Mouse (Mus musculus): ENCODE measurements at regions not wholly inside any gene's neighbourhood (a gene's known extent, or its start where the extent isn't known, plus 50 kb on each side); places are given as distances from the start of the nearest gene placed in this dataset.
A peak's percentile ranks its signal among the peaks of the same experiment; 100 is the strongest.

DNA sequence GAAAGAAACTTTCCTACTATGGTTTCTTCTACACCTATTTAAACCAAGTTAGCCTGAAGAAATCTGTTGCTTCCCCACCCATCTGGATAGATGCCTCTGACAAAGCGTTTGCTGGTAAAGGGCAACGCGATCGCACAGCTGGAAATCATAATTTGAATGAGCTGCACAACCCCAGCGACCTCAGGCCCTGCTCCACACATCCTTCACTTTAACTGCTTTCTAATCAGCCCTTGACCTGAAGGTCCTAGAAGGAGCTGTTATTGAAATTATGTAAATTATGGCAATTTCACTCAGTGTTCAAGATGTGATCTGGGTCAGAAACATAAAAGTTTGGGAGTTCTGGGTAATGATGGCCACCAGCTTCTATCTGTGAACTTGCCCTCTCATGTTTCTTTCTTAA is 201.5 kb upstream of the Mctp2 start:
- WGBS = 39% methylated on average over 5 of the region's 5 CpGs
- no peak for ATAC-seq (replicated peaks; ENCODE audit: low FRiP score, low read depth)
- Histone ChIP-seq H3K9ac (ENCODE audit: low read depth, low read length) (no peak overlapping the region), H3K27ac (no peak overlapping the region), H3K9me3 (replicated peaks; ENCODE audit: low read length) (no peaks in the 10 kb centered on the region), H3K27me3 (ENCODE audit: insufficient read depth, low read length) (no peaks in the 10 kb centered on the region), H3K4me3 (replicated peaks; ENCODE audit: low read depth, low read length) (no peak overlapping the region), H3K36me3 (ENCODE audit: insufficient read depth, low read length) (no peaks in the 10 kb centered on the region), H3K4me1 (replicated peaks; ENCODE audit: insufficient read depth, low read length) (no peaks in the 10 kb centered on the region), H3K4me2 (ENCODE audit: low read length) (no peak overlapping the region)
- TF ChIP-seq CTCF (IDR thresholded peaks at IDR 0.05; ENCODE audit: low read depth) = no peak
- no peak for DNase-seq (ENCODE audit: low spot score)

DNA sequence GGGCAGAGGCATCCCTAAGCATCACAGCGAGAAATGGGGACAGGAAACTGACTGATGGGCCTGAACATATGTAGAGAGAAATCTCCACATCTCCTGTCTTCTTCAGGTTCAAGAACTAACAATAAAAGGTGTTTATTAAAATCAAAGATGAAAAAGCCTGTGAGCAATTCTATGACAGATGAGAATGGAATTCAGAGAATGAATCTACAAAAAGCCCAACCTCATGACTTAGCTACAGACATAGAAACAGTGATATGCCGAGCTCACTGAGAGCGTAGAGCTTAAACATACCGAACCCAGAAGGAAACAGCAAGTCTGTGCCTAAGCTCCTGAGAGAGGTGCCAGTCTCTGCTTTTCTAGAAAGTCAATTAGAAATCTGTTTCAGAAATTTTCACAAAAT is 203.7 kb upstream of the Mctp2 start:
- Histone ChIP-seq H3K27me3 (ENCODE audit: insufficient read depth, low read length) (no peaks in the 10 kb centered on the region), H3K9ac (ENCODE audit: low read depth, low read length) (no peak overlapping the region), H3K36me3 (ENCODE audit: insufficient read depth, low read length) (no peaks in the 10 kb centered on the region), H3K4me1 (replicated peaks; ENCODE audit: insufficient read depth, low read length) (no peaks in the 10 kb centered on the region), H3K9me3 (replicated peaks; ENCODE audit: low read length) (no peaks in the 10 kb centered on the region), H3K4me2 (ENCODE audit: low read length) (no peak overlapping the region), H3K27ac (no peak overlapping the region), H3K4me3 (replicated peaks; ENCODE audit: low read depth, low read length) (no peak overlapping the region)
- no peak for DNase-seq (ENCODE audit: low spot score)
- WGBS = 79% methylated on average over 4 of the region's 4 CpGs
- no peak for ATAC-seq (replicated peaks; ENCODE audit: low FRiP score, low read depth)
- no peak for TF ChIP-seq CTCF (IDR thresholded peaks at IDR 0.05; ENCODE audit: low read depth)

DNA sequence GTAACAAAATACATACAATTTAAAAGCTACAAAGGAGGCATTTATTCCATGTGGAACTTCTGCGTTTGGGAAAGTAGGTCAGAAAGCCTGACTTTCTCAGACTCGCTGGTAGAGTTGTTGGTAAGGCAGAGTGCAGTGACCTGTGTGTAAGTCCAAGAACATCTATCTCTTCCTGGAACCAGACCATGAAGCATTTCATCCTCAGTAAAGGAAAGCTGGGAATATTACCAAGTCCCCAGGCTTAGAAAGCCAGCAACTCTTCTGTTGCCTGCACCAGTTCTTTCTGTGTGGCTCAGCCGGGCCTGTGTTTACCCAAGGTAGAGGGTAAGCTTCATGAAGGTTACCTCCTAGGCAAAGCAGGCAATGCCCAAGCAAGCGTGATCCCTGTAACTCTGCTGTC is 207.0 kb upstream of the Mctp2 start:
- Histone ChIP-seq H3K4me2 (ENCODE audit: low read length) (no peak overlapping the region), H3K27me3 (ENCODE audit: insufficient read depth, low read length) (no peaks in the 10 kb centered on the region), H3K9me3 (replicated peaks; ENCODE audit: low read length) (no peaks in the 10 kb centered on the region), H3K36me3 (ENCODE audit: insufficient read depth, low read length) (no peaks in the 10 kb centered on the region), H3K27ac (no peak overlapping the region), H3K4me3 (replicated peaks; ENCODE audit: low read depth, low read length) (no peak overlapping the region), H3K9ac (ENCODE audit: low read depth, low read length) (no peak overlapping the region), H3K4me1 (replicated peaks; ENCODE audit: insufficient read depth, low read length) (no peaks in the 10 kb centered on the region)
- DNase-seq (ENCODE audit: low spot score) (no peak), ATAC-seq (replicated peaks; ENCODE audit: low FRiP score, low read depth) (no peak)
- TF ChIP-seq CTCF (IDR thresholded peaks at IDR 0.05; ENCODE audit: low read depth) = no peak
- 74% methylated on average over 4 of the region's 4 CpGs for WGBS

DNA sequence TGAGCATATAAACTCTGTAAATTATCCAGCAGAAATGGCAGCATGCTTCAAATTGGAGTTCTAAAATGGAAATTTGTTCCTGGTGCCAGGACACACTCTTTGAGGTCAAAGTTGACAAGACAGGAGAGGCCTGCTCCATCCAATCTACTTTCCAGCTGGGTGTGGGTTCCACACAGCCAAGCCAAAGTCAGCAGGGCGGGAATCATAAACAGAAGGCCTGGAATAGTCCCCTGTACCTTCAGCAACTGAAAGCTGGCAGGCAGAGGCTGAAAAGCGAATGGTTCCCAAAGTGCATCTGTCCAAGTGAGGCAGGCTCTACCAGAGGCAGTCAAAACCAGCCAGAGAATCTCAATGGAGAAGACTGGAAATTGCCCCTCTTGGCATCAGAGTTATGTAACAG is 208.4 kb upstream of the Mctp2 start:
- Histone ChIP-seq H3K27me3 (ENCODE audit: insufficient read depth, low read length) (no peaks in the 10 kb centered on the region), H3K9ac (ENCODE audit: low read depth, low read length) (no peak overlapping the region), H3K4me1 (replicated peaks; ENCODE audit: insufficient read depth, low read length) (no peaks in the 10 kb centered on the region), H3K4me3 (replicated peaks; ENCODE audit: low read depth, low read length) (no peak overlapping the region), H3K36me3 (ENCODE audit: insufficient read depth, low read length) (no peaks in the 10 kb centered on the region), H3K9me3 (replicated peaks; ENCODE audit: low read length) (no peaks in the 10 kb centered on the region), H3K4me2 (ENCODE audit: low read length) (no peak overlapping the region), H3K27ac (no peak overlapping the region)
- ATAC-seq (replicated peaks; ENCODE audit: low FRiP score, low read depth) = no peak
- no peak for TF ChIP-seq CTCF (IDR thresholded peaks at IDR 0.05; ENCODE audit: low read depth)
- DNase-seq (ENCODE audit: low spot score) = no peak
- 92% methylated on average over 2 of the region's 2 CpGs for WGBS

DNA sequence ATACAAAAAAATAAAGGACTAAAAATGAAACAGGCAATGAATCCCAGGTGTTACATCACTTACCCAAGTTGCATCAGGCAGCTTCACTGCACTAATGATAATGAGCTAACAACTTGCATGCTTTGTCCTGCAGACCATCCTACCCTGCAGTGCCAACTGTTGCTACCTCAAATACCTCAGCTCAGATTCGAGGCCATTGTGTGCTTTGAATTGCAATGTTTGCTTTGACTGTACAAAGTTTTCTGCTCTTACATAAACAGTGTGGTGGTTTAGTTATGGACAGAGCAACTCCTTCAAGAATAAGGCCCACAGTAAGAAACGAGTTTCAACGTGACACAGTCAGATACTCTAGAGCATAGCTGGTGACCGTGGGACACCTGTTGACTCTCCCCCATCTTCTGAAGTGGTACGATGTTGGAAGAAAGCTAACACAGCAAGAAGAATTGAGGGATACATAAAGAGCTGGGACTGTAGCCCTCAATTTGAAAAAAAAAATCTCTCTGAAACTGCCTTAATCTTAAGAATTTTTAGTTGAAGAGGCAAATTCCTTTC is 212.1 kb upstream of the Mctp2 start:
- no peak for TF ChIP-seq CTCF (IDR thresholded peaks at IDR 0.05; ENCODE audit: low read depth)
- H3K4me3 ChIP-seq (replicated peaks; ENCODE audit: low read depth, low read length) = no peak overlapping the region
- no peak overlapping the region for H3K4me2 ChIP-seq (ENCODE audit: low read length)
- H3K9ac ChIP-seq (ENCODE audit: low read depth, low read length) = no peak overlapping the region
- H3K27me3 ChIP-seq (ENCODE audit: insufficient read depth, low read length) = no peaks in the 10 kb centered on the region
- no peaks in the 10 kb centered on the region for H3K9me3 ChIP-seq (replicated peaks; ENCODE audit: low read length)
- ATAC-seq (replicated peaks; ENCODE audit: low FRiP score, low read depth) (no peak), DNase-seq (ENCODE audit: low spot score) (no peak)
- no peaks in the 10 kb centered on the region for H3K4me1 ChIP-seq (replicated peaks; ENCODE audit: insufficient read depth, low read length)
- no peak overlapping the region for H3K27ac ChIP-seq
- H3K36me3 ChIP-seq (ENCODE audit: insufficient read depth, low read length) = no peaks in the 10 kb centered on the region
- whole genome bisulfite sequencing = 59% methylated on average over 5 of the region's 5 CpGs

DNA sequence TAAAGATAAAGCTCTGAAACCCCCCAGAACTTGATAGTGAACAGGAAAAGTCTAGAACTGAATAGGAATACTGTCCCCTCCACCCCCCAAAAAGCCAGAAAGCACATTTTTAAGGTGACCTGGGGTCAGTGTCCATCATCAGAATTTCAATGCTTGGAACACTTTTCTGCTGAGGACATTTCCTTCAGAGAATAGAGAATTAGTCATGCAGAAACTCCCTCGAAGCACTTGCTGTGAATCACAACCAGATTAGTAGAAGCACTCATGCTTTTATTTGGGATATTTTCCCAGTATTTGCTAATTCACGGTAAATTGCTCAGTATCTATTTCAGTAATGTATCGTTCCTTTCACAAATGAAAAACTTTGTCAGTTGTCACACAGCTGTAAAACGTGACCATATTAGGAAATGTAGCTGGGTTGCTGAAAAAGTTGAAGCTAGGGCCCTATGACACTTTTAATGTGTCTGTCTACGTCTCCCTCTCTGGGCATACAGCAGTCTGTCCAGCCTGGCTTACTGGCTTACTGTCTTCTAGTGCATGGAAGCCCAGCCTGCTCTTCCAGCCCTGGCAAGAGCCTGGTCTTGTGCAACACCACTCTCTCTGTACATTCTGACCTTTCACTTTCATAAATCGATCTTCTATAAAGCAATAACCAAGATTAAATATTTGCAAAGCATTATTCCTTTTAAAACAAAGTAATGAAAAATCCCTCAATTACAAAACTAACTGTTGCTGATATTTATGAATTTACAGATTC is 213.1 kb upstream of the Mctp2 start:
- no peaks in the 10 kb centered on the region for H3K36me3 ChIP-seq (ENCODE audit: insufficient read depth, low read length)
- no peaks in the 10 kb centered on the region for H3K4me1 ChIP-seq (replicated peaks; ENCODE audit: insufficient read depth, low read length)
- TF ChIP-seq CTCF (IDR thresholded peaks at IDR 0.05; ENCODE audit: low read depth) = no peak
- 43% methylated on average over 6 of the region's 6 CpGs for WGBS
- no peaks in the 10 kb centered on the region for H3K27me3 ChIP-seq (ENCODE audit: insufficient read depth, low read length)
- H3K9ac ChIP-seq (ENCODE audit: low read depth, low read length) = no peak overlapping the region
- ATAC-seq (replicated peaks; ENCODE audit: low FRiP score, low read depth) = no peak
- no peaks in the 10 kb centered on the region for H3K9me3 ChIP-seq (replicated peaks; ENCODE audit: low read length)
- DNase-seq (ENCODE audit: low spot score) = peak; percentile 39
- H3K4me2 ChIP-seq (ENCODE audit: low read length) = no peak overlapping the region
- no peak overlapping the region for H3K27ac ChIP-seq
- no peak overlapping the region for H3K4me3 ChIP-seq (replicated peaks; ENCODE audit: low read depth, low read length)
